Mouse (Mus musculus) erythroblast, embryonic 14.5 days (primary cell): Measurements from ENCODE around the gene Get4.

ENCODE experiments used
- GATA1 ChIP-seq: IDR thresholded peaks from 2 replicates; pipeline ENCODE4 v1.6.1; 2012; ENCODE audit warnings: low read length, inconsistent platforms, mixed read lengths
- TAL1 ChIP-seq: IDR thresholded peaks from 3 replicates; pipeline ENCODE4 v1.6.1; 2012; ENCODE audit warnings: low read length, inconsistent platforms, mixed read lengths

DNA sequence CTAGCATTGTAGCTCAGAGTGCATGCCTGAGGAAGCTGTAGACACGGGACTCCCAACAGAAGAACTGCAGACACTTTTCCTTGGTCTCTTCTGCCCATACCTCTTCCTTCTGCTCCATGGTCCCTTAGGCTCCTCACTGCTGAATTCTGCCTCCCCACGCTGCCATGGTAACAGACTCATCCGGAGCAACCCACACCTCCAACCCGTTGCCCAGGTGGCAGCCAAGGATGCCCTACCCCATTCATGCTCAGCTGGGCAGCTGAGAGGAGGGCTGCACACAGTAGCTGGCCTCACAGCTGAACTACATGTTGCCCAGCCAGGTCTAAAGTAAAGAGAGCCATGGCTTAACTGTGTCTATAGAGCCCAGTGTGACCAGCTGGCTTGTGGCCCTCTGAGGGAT is 36.5 kb downstream of the Get4 start:
- no peak for TF ChIP-seq GATA1
- TF ChIP-seq TAL1 = no peak
